Mouse (Mus musculus) MEL-GATA-1-ER (cell line): ENCODE measurements around the gene Cntn6.

Experiments used
- DNase-seq: peaks from one replicate; pipeline ENCODE4 v3.0.0-alpha.2; 2012; ENCODE audit warnings: low read depth; ENCODE audit errors: extremely low read depth

Gene Cntn6

GRCm38 (mm10) chr6:104492490-104493431 lies at the start of gene Cntn6:
Cntn6 (plus strand) TSS chr6:104492790.
- DNase-seq: no peak

GRCm38 (mm10) chr6:104443731-104444130 lies 48.9 kb upstream of the Cntn6 start:
- no peak for DNase-seq

GRCm38 (mm10) chr6:104470706-104471105 lies 21.9 kb upstream of the Cntn6 start:
- DNase-seq: no peak

GRCm38 (mm10) chr6:104479242-104479641 lies 13.3 kb upstream of the Cntn6 start:
- no peak for DNase-seq

GRCm38 (mm10) chr6:104493459-104493858 lies 869 bp downstream of the Cntn6 start:
- DNase-seq: no peak

- no peak for DNase-seq
Measured at GRCm38 (mm10) chr6:104495801-104496200, 3.2 kb downstream of the Cntn6 start.

GRCm38 (mm10) chr6:104563993-104564392 lies 71.4 kb downstream of the Cntn6 start:
- no peak for DNase-seq

GRCm38 (mm10) chr6:104569564-104569963 lies 77.0 kb downstream of the Cntn6 start:
- no peak for DNase-seq

GRCm38 (mm10) chr6:104588028-104588427 lies 95.4 kb downstream of the Cntn6 start:
- no peak for DNase-seq

- no peak for DNase-seq
Measured at GRCm38 (mm10) chr6:104600838-104601397, 108.3 kb downstream of the Cntn6 start.

- DNase-seq: no peak
Measured at GRCm38 (mm10) chr6:104602894-104603293, 110.3 kb downstream of the Cntn6 start.

- no peak for DNase-seq
Measured at GRCm38 (mm10) chr6:104603371-104603770, 110.8 kb downstream of the Cntn6 start.

GRCm38 (mm10) chr6:104605214-104605613 lies 112.6 kb downstream of the Cntn6 start:
- DNase-seq: no peak

- no peak for DNase-seq
Measured at GRCm38 (mm10) chr6:104653518-104653917, 160.9 kb downstream of the Cntn6 start.

- DNase-seq: no peak
Measured at GRCm38 (mm10) chr6:104668701-104669100, 176.1 kb downstream of the Cntn6 start.

- no peak for DNase-seq
Measured at GRCm38 (mm10) chr6:104674249-104674648, 181.7 kb downstream of the Cntn6 start.

GRCm38 (mm10) chr6:104679809-104680495 lies 187.4 kb downstream of the Cntn6 start:
- no peak for DNase-seq

- no peak for DNase-seq
Measured at GRCm38 (mm10) chr6:104687980-104688379, 195.4 kb downstream of the Cntn6 start.

- DNase-seq: no peak
Measured at GRCm38 (mm10) chr6:104688439-104689125, 196.0 kb downstream of the Cntn6 start.

- DNase-seq: no peak
Measured at GRCm38 (mm10) chr6:104728571-104728970, 236.0 kb downstream of the Cntn6 start.

- DNase-seq: no peak
Measured at GRCm38 (mm10) chr6:104734256-104734655, 241.7 kb downstream of the Cntn6 start.
